Mouse (Mus musculus): Measurements from ENCODE around the gene Dync2li1. TPM values are rescaled to one million over a fixed set of nuclear protein-coding genes. Genes with fewer than 3 reads are reported as not detected.

Gene Dync2li1
- total RNA-seq, 2 experiments from 2014 or later, result 21.0 to 23.1 TPM

- no peak for DNase-seq (ENCODE audit: low spot score in 2 of 2)
Measured at GRCm38 (mm10) chr17:84608606-84609005, 17.7 kb upstream of the Dync2li1 start.

GRCm38 (mm10) chr17:84611500-84611899, 14.8 kb upstream of the Dync2li1 start:
- no peak for DNase-seq (ENCODE audit: low spot score in 2 of 2)

- no peak for DNase-seq (ENCODE audit: low spot score in 2 of 2)
Measured at GRCm38 (mm10) chr17:84611971-84612370, 14.3 kb upstream of the Dync2li1 start.

- DNase-seq (ENCODE audit: low spot score in 2 of 2), result no peak
Measured at GRCm38 (mm10) chr17:84615811-84616210, 10.5 kb upstream of the Dync2li1 start.

- no peak for DNase-seq (ENCODE audit: low spot score in 2 of 2)
Measured at GRCm38 (mm10) chr17:84616526-84617074, 9.7 kb upstream of the Dync2li1 start.

GRCm38 (mm10) chr17:84617953-84618352, 8.3 kb upstream of the Dync2li1 start:
- DNase-seq (ENCODE audit: low spot score in 2 of 2), result no peak

GRCm38 (mm10) chr17:84619112-84619511, 7.2 kb upstream of the Dync2li1 start:
- DNase-seq (ENCODE audit: low spot score in 2 of 2), result no peak

- no peak for DNase-seq (ENCODE audit: low spot score in 2 of 2)
Measured at GRCm38 (mm10) chr17:84620076-84620475, 6.2 kb upstream of the Dync2li1 start.

- no peak for DNase-seq (ENCODE audit: low spot score in 2 of 2)
Measured at GRCm38 (mm10) chr17:84620610-84621009, 5.7 kb upstream of the Dync2li1 start.

GRCm38 (mm10) chr17:84621209-84621608, 5.1 kb upstream of the Dync2li1 start:
- no peak for DNase-seq (ENCODE audit: low spot score in 2 of 2)

- DNase-seq (ENCODE audit: low spot score in 2 of 2), result no peak
Measured at GRCm38 (mm10) chr17:84622028-84622427, 4.3 kb upstream of the Dync2li1 start.

GRCm38 (mm10) chr17:84622873-84623272, 3.4 kb upstream of the Dync2li1 start:
- DNase-seq (ENCODE audit: low spot score in 2 of 2), result no peak

- DNase-seq (ENCODE audit: low spot score in 2 of 2), result no peak
Measured at GRCm38 (mm10) chr17:84626857-84627305, 585 bp downstream of the Dync2li1 start.

- no peak for DNase-seq (ENCODE audit: low spot score in 2 of 2)
Measured at GRCm38 (mm10) chr17:84627721-84628120, 1.4 kb downstream of the Dync2li1 start.

- DNase-seq (ENCODE audit: low spot score in 2 of 2), result no peak
Measured at GRCm38 (mm10) chr17:84628611-84629010, 2.3 kb downstream of the Dync2li1 start.

- DNase-seq (ENCODE audit: low spot score in 2 of 2), result no peak
Measured at GRCm38 (mm10) chr17:84631836-84632235, 5.5 kb downstream of the Dync2li1 start.

- DNase-seq (ENCODE audit: low spot score in 2 of 2), result no peak
Measured at GRCm38 (mm10) chr17:84633443-84633842, 7.1 kb downstream of the Dync2li1 start.

- no peak for DNase-seq (ENCODE audit: low spot score in 2 of 2)
Measured at GRCm38 (mm10) chr17:84636328-84636727, 10.0 kb downstream of the Dync2li1 start.

- no peak for DNase-seq (ENCODE audit: low spot score in 2 of 2)
Measured at GRCm38 (mm10) chr17:84637971-84638370, 11.7 kb downstream of the Dync2li1 start.

GRCm38 (mm10) chr17:84639796-84640378, 13.6 kb downstream of the Dync2li1 start:
- no peak for DNase-seq (ENCODE audit: low spot score in 2 of 2)

- peak; percentile 30 to 51 for DNase-seq (ENCODE audit: low spot score in 2 of 2)
Measured at GRCm38 (mm10) chr17:84641893-84642292, 15.6 kb downstream of the Dync2li1 start.

GRCm38 (mm10) chr17:84642324-84642723, 16.0 kb downstream of the Dync2li1 start:
- peak in 1 of 2 experiments; percentile 15 for DNase-seq (ENCODE audit: low spot score in 2 of 2)
